Mouse (Mus musculus) heart, postnatal 0 days (tissue): ENCODE data around the gene Camsap2. TPM values are rescaled to one million over a fixed set of nuclear protein-coding genes. Genes with fewer than 3 reads are reported as not detected.

Source experiments
- ATAC-seq: fragments of 200-750 bp; cut with Nextera tagmentation; 2 replicates; pipeline ENCODE4 v1.8.0; 2017; ENCODE audit warnings: low read depth, moderate number of reproducible peaks, moderate library complexity; ENCODE audit not compliant: insufficient read depth
- DNase-seq: peaks from one replicate; pipeline ENCODE4 v3.0.0-alpha.2; 2016; ENCODE audit warnings: low spot score
- H3K27ac ChIP-seq: fragments of 300-500 bp; sonication (generic); 2 replicates; pipeline ENCODE4 v1.5.1; 2014; ENCODE audit warnings: low read depth, mild to moderate bottlenecking
- H3K27me3 ChIP-seq: fragments of 300-500 bp; sonication (generic); 2 replicates; pipeline ENCODE4 v1.6.1; 2014; ENCODE audit warnings: low read length, mixed read lengths; ENCODE audit not compliant: control insufficient read depth, insufficient read depth
- H3K36me3 ChIP-seq: fragments of 300-500 bp; sonication (generic); replicated peaks from 2 replicates; pipeline ENCODE4 v1.6.1; 2014; ENCODE audit warnings: low read length, mixed read lengths; ENCODE audit not compliant: control insufficient read depth, insufficient read depth
- H3K4me1 ChIP-seq: fragments of 300-500 bp; sonication (generic); 2 replicates; pipeline ENCODE4 v1.6.1; 2014; ENCODE audit warnings: antibody characterized with exemption; ENCODE audit not compliant: control insufficient read depth, insufficient read depth
- H3K4me2 ChIP-seq: fragments of 300-500 bp; sonication (generic); 2 replicates; pipeline ENCODE4 v1.6.1; 2014; ENCODE audit warnings: low read depth, mild to moderate bottlenecking, low read length, moderate library complexity
- H3K4me3 ChIP-seq: fragments of 300-500 bp; sonication (generic); 2 replicates; pipeline ENCODE4 v1.5.1; 2014; ENCODE audit warnings: low read depth, low read length
- H3K9ac ChIP-seq: fragments of 300-500 bp; sonication (generic); replicated peaks from 2 replicates; pipeline ENCODE4 v1.6.1; 2014; ENCODE audit warnings: low read depth, low read length, mixed read lengths
- H3K9me3 ChIP-seq: fragments of 300-500 bp; sonication (generic); replicated peaks from 2 replicates; pipeline ENCODE4 v1.6.1; 2016; ENCODE audit warnings: low read length; ENCODE audit not compliant: control insufficient read depth
- CTCF ChIP-seq: IDR thresholded peaks from 2 replicates; pipeline ENCODE4 v1.5.1; 2016; ENCODE audit warnings: antibody characterized with exemption, control low read depth, low read depth
- EP300 ChIP-seq: IDR thresholded peaks from 2 replicates; pipeline ENCODE4 v1.6.1; 2016; ENCODE audit warnings: antibody characterized with exemption, low read depth
- WGBS: fragments of 180-500 bp; shearing (Covaris S2); extraction: QIAGEN DNeasy Blood & Tissue Kit; methylation state at CpG from one replicate; pipeline ENCODE4 v1.1.7; 2014; 5-methylcytosine and 5-hydroxymethylcytosine counted together
- polyA plus RNA-seq: library from polyadenylated mRNA; unstranded; fragments of >200 nt; fragmentation: Nextera tagmentation; extraction: Ambion mirVana; gene quantifications from 2 replicates; pipeline ENCODE4 v1.2.1, GENCODE M21; 2015
- total RNA-seq: library from RNA; depleted of rRNA; stranded (reverse); fragments of >200 nt; gene quantifications from 2 replicates; pipeline ENCODE4 v1.2.3, GENCODE M21; 2014; ENCODE audit warnings: low replicate concordance

The Camsap2 gene
- total and polyA plus RNA-seq, 2 experiments from 2014 or later, result 4.5 to 16.4 TPM

DNA sequence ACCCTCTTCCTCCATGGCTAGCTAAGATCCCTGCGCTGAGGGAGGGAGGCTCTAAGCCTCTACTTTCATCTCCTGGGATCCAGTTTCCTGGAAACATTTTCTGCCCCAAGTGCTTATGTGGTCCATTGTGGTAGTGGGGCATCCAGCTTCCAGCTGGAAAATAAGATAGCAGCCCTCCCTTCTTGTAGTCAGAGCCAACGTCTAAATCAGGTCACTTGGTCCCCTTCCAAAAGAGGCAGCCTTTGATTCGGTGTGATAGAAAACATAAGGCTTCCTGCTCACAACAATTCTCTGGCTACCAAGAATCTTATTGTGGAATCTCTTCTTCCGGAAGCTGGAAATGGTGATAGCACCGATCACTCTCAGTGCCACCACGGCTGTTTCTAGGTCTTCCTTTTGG lies 35.3 kb upstream of the Camsap2 start:
- no peak for ATAC-seq
- H3K27ac ChIP-seq, result peak overlapping the region; percentile 8; the same call in 1 of the 2 replicates

GRCm38 (mm10) chr1:136380606-136381005 lies 34.7 kb upstream of the Camsap2 start:
- no peaks in the 10 kb centered on the region for H3K9me3 ChIP-seq
- 83% methylated on average over 8 of the region's 8 CpGs for WGBS
- TF ChIP-seq EP300 (no peak), CTCF (no peak)
- H3K27ac ChIP-seq, result no peak overlapping the region
- no peak overlapping the region for H3K4me2 ChIP-seq
- no peak overlapping the region for H3K4me3 ChIP-seq
- no peak for DNase-seq
- H3K36me3 ChIP-seq, result no peaks in the 10 kb centered on the region
- H3K9ac ChIP-seq, result no peak overlapping the region
- ATAC-seq, result no peak
- no peaks in the 10 kb centered on the region for H3K4me1 ChIP-seq
- no peaks in the 10 kb centered on the region for H3K27me3 ChIP-seq

More for the DNA sequence above, 35.3 kb upstream of the Camsap2 start:
- no peak for DNase-seq
- H3K4me3 ChIP-seq, result no peak overlapping the region
- no peaks in the 10 kb centered on the region for H3K27me3 ChIP-seq
- 54% methylated on average over 6 of the region's 6 CpGs for WGBS
- H3K36me3 ChIP-seq, result no peaks in the 10 kb centered on the region
- no peak overlapping the region for H3K9ac ChIP-seq
- TF ChIP-seq CTCF, result no peak
- no peak for TF ChIP-seq EP300
- no peak overlapping the region for H3K4me2 ChIP-seq
- H3K4me1 ChIP-seq, result no peaks in the 10 kb centered on the region
- H3K9me3 ChIP-seq, result no peaks in the 10 kb centered on the region

GRCm38 (mm10) chr1:136380161-136380560 lies 34.3 kb upstream of the Camsap2 start:
- H3K9me3 ChIP-seq, result no peaks in the 10 kb centered on the region
- no peak overlapping the region for H3K9ac ChIP-seq
- no peaks in the 10 kb centered on the region for H3K4me1 ChIP-seq
- no peaks in the 10 kb centered on the region for H3K36me3 ChIP-seq
- H3K4me3 ChIP-seq, result no peak overlapping the region
- DNase-seq, result no peak
- TF ChIP-seq EP300 (no peak), CTCF (no peak)
- no peaks in the 10 kb centered on the region for H3K27me3 ChIP-seq
- H3K27ac ChIP-seq, result no peak overlapping the region
- WGBS, result 84% methylated on average over 4 of the region's 4 CpGs
- no peak overlapping the region for H3K4me2 ChIP-seq
- ATAC-seq, result no peak

DNA sequence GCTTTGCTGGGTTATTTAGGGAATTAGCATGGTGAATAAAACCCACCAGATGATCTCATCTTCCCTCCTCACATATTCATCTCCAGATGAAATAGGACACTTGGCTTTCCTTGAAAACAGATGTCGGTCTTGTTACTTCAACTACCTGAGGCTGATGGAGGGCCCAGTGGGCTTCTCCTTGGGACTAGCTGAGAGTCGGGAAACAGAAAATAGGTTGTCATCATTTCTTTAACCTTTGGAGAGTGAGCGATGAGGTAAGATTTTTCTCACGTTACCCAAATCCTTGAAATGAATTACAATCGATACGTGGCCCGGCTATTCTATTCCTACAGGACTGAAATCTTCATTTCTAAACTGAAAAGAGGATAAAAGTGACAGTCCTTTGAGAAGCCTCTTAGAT lies 33.4 kb upstream of the Camsap2 start:
- Histone ChIP-seq H3K36me3 (no peaks in the 10 kb centered on the region), H3K4me3 (no peak overlapping the region), H3K27me3 (no peaks in the 10 kb centered on the region), H3K4me2 (no peak overlapping the region), H3K9me3 (no peaks in the 10 kb centered on the region; the same call in 1 of the 2 replicates), H3K4me1 (no peaks in the 10 kb centered on the region), H3K9ac (no peak overlapping the region), H3K27ac (no peak overlapping the region)
- 93% methylated on average over 7 of the region's 7 CpGs for WGBS
- ATAC-seq (no peak), DNase-seq (no peak)
- no peak for TF ChIP-seq EP300
- no peak for TF ChIP-seq CTCF

- H3K36me3 ChIP-seq, result no peaks in the 10 kb centered on the region
- 72% methylated on average over 3 of the region's 3 CpGs for WGBS
- no peaks in the 10 kb centered on the region for H3K9me3 ChIP-seq
- H3K27me3 ChIP-seq, result no peaks in the 10 kb centered on the region
- TF ChIP-seq EP300 (no peak), CTCF (no peak)
- DNase-seq (no peak), ATAC-seq (no peak)
- H3K9ac ChIP-seq, result no peak overlapping the region
- H3K27ac ChIP-seq, result no peak overlapping the region
- no peak overlapping the region for H3K4me2 ChIP-seq
- no peaks in the 10 kb centered on the region for H3K4me1 ChIP-seq
- H3K4me3 ChIP-seq, result no peak overlapping the region
These were observed 20.1 kb upstream of the Camsap2 start for GRCm38 (mm10) chr1:136365986-136366385.

DNA sequence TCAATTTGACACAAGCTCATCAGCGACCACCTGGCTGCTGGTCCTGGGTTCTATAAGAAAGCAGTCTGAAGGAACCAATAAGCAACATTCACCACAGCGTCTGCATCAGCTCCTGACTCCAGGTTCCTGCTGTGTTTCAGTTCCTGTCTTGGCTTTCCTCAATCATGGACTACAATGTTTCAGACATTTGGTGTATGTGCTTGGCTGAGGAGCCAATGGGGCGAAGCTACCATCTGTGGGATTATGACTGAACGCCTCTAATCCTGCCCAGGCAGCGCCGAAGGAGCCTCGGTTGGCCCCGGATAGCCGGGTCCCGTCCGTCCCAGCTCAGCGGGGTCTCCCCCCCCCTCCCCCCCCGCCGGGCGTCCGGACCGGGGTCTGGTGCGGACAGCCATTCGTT lies 18.8 kb upstream of the Camsap2 start:
- DNase-seq, result no peak

More for the DNA sequence above, 18.8 kb upstream of the Camsap2 start:
- Histone ChIP-seq H3K9ac (no peak overlapping the region), H3K4me1 (no peaks in the 10 kb centered on the region), H3K9me3 (no peaks in the 10 kb centered on the region), H3K27me3 (no peaks in the 10 kb centered on the region), H3K27ac (no peak overlapping the region), H3K4me2 (no peak overlapping the region), H3K4me3 (no peak overlapping the region), H3K36me3 (no peaks in the 10 kb centered on the region)
- no peak for ATAC-seq
- TF ChIP-seq CTCF (no peak), EP300 (no peak)
- 73% methylated on average over 19 of the region's 19 CpGs for WGBS
